Mouse (Mus musculus): ENCODE measurements around the gene Ankib1. TPM values are rescaled to one million over a fixed set of nuclear protein-coding genes. Genes with fewer than 3 reads are reported as not detected.

Gene Ankib1
- total RNA-seq, 2 experiments from 2014 or later: 64.3 to 67.9 TPM

- no peak for DNase-seq (ENCODE audit: extremely low spot score in 1 of 2, low spot score in 2 of 2)
- intact Hi-C loops (cut with DNase I): no loop called here
These were observed 151.1 kb downstream of the Ankib1 start for GRCm38 (mm10) chr5:3651621-3652020.

- no peak for DNase-seq (ENCODE audit: extremely low spot score in 1 of 2, low spot score in 2 of 2)
- intact Hi-C loops (cut with DNase I): no loop called here
These were observed 151.8 kb downstream of the Ankib1 start, which contains the start of gene Tmbim7 for GRCm38 (mm10) chr5:3650881-3651280. Gene Tmbim7 (plus strand): TSS chr5:3651181.

DNA sequence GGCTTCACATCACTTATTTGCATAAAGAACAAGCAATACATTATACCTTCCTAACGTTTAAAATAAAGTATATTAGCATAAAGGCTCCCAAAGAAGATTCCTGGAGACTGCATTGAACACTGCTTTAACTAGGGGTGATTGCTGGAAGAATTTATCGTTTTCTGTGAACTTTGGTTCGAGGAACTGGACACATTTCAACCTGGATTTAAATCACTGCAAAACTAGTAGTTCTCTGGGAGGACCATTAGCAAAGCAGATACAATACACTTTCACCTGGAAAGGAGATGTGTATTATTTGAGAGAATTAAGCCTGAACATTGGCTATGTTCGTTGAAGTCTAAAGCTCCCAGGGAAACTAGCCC, 153.9 kb downstream of the Ankib1 start:
- intact Hi-C loops (cut with DNase I): loop anchor here (5.0 kb wide), 1 partner anchor 153 kb away; the partner anchor contains the start of genes Ankib1 and Krit1
- DNase-seq (ENCODE audit: extremely low spot score in 1 of 2, low spot score in 2 of 2): no peak

GRCm38 (mm10) chr5:3648206-3648848, 154.4 kb downstream of the Ankib1 start:
- DNase-seq (ENCODE audit: extremely low spot score in 1 of 2, low spot score in 2 of 2): no peak
- intact Hi-C loops (cut with DNase I): loop anchor here (5.0 kb wide), 1 partner anchor 154 kb away; the partner anchor contains the start of genes Ankib1 and Krit1

DNA sequence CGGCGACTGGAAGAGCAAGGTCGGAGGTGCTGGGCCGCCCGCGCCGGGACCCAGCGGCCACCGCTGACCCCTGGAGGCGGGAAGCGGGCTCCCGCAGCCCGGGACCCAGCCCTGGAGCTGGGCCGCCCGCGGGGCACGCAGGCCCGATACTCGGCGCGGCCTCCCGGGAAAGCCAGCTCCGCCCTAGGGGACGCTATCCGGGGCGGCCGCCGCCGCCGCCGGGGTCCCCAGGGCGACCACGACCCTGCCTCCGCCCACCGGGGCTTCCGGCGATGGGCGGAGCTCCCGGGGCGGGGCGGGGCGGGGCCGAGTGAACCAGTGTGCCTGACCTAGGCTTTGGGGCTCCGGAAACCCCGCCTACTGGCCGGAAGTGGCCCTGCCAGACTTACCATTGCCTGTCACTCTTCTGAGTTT, 155.0 kb downstream of the Ankib1 start:
- DNase-seq (ENCODE audit: extremely low spot score in 1 of 2, low spot score in 2 of 2): peak; percentile 80 to 93
- intact Hi-C loops (cut with DNase I): loop anchor here (5.0 kb wide), 1 partner anchor 155 kb away; the partner anchor contains the start of genes Ankib1 and Krit1

- intact Hi-C loops (cut with DNase I): loop anchor here (5.0 kb wide), 1 partner anchor 155 kb away; the partner anchor contains the start of genes Ankib1 and Krit1
- peak; percentile 43 to 65 for DNase-seq (ENCODE audit: extremely low spot score in 1 of 2, low spot score in 2 of 2)
These were observed 155.6 kb downstream of the Ankib1 start for GRCm38 (mm10) chr5:3646991-3647707.

GRCm38 (mm10) chr5:3646539-3646938, 156.2 kb downstream of the Ankib1 start:
- no peak for DNase-seq (ENCODE audit: extremely low spot score in 1 of 2, low spot score in 2 of 2)
- intact Hi-C loops (cut with DNase I): loop anchor here (5.0 kb wide), 1 partner anchor 156 kb away; the partner anchor contains the start of genes Ankib1 and Krit1

DNA sequence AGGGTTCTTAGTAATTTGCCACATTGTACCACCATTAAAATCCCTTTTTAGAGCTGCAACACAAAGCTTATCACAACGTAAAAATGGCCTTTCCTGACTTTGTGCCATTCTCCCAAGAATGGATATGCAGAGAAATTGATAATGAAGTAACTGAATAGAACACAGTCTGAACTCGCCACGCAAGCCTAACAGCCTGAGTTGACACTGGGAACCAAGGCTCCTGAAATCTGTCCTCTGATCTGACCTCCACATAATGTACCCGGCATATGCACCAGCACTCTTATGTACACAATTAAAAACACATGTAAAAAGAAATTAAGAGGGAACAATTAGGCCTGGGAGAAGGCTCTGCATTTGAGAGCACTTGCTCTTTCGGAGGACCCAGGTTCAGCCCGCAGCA, 157.4 kb downstream of the Ankib1 start:
- intact Hi-C loops (cut with DNase I): loop anchor here (5.0 kb wide), 1 partner anchor 157 kb away; the partner anchor contains the start of genes Ankib1 and Krit1
- DNase-seq (ENCODE audit: extremely low spot score in 1 of 2, low spot score in 2 of 2): no peak

DNA sequence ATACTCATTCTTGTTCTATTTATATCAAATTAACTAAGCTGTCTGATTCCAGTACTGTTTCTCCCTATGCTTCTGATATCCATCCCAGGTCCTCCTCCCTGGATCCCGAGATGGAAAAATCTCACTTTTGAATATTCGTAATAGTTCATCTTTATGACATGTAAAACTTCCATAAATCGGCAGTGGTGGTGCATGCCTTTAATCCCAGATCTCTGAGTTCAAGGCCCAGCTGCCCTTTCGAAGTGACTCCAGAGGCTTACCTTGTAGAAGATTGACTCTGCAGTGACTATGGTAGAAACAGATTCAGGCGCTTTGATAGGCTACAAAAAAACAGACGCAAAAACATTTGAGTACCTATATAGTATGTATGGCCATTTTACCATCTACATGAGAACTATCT, 158.1 kb downstream of the Ankib1 start:
- no peak for DNase-seq (ENCODE audit: extremely low spot score in 1 of 2, low spot score in 2 of 2)
- intact Hi-C loops (cut with DNase I): loop anchor here (5.0 kb wide), 1 partner anchor 158 kb away; the partner anchor contains the start of genes Ankib1 and Krit1

Small RNA genes within 50 kb of the gene (microRNA-seq; reads per million reads assigned to microRNA genes)
- gene Gm22926 (not detected), gene Gm26238 (not detected)

Other genes starting within 250 kb of the Ankib1 start
- 1 to 10 TPM; 4.9 to 6.6 TPM for gene 1700109H08Rik, start 231.4 kb downstream of the Ankib1 start, total RNA-seq (2021)
- gene Pex1, start 206.9 kb downstream of the Ankib1 start, total RNA-seq (2021): 10 to 100 TPM; 27.4 to 27.8 TPM
- gene Rbm48, start 206.3 kb downstream of the Ankib1 start, total RNA-seq (2021): 10 to 100 TPM; 11.5 to 12.3 TPM
- gene Tmbim7, start 151.7 kb downstream of the Ankib1 start, total RNA-seq (2021): not detected
- 100 to 1,000 TPM; 128 to 129 TPM for gene Gatad1, start 145.7 kb downstream of the Ankib1 start, total RNA-seq (2021)
- gene Krit1, start 259 bp upstream of the Ankib1 start, total RNA-seq (2021): 10 to 100 TPM; 38.5 to 41.6 TPM
- under 1 TPM in 1 of 2 experiments, not detected in 1; 0.21 TPM for gene Lrrd1, start 42.2 kb upstream of the Ankib1 start, total RNA-seq (2021)
- 1 to 10 TPM; 7.5 to 10.0 TPM for gene Mterf1a, start 91.0 kb upstream of the Ankib1 start, total RNA-seq (2021)
- 100 to 1,000 TPM; 107 to 117 TPM for gene Akap9, start 125.1 kb upstream of the Ankib1 start, total RNA-seq (2021)